Mouse (Mus musculus) urinary bladder, postnatal 10 days (tissue): ENCODE results near the gene Slc25a45.

Experiments
- DNase-seq: peaks from one replicate; pipeline ENCODE4 v3.0.0; 2022; ENCODE audit warnings: low spot score

Slc25a45 gene

GRCm38 (mm10) chr19:5892735-5893134 lies 15.1 kb downstream of the Slc25a45 start:
- DNase-seq, result no peak

- DNase-seq, result no peak
These were observed 15.8 kb downstream of the Slc25a45 start for GRCm38 (mm10) chr19:5893282-5894001.

- DNase-seq, result peak; percentile 75
These were observed 16.5 kb downstream of the Slc25a45 start, which contains the start of gene Tigd3 for GRCm38 (mm10) chr19:5894002-5894678. Gene Tigd3 (minus strand): TSS chr19:5894149.

GRCm38 (mm10) chr19:5907275-5907674 lies 29.7 kb downstream of the Slc25a45 start:
- DNase-seq, result no peak

DNA sequence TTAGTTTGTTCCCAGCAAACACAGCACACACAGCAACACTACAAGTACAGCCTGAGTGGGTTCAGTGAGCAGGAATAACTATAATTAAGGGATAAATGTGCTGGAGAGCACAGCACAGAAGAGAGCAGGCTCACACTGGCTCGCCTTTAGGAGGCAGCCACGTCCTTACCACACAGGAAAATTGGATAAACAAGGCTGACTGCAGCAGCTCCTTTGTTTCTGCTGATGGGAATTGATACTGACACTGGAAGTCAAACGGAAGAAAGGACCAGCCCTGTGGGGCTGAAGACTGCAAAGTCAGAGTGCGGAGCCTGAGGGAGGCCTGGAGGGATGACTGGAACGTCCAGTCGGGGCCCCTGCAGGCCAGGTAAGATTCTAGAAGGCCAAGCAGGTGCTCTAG lies 32.6 kb downstream of the Slc25a45 start:
- no peak for DNase-seq

DNA sequence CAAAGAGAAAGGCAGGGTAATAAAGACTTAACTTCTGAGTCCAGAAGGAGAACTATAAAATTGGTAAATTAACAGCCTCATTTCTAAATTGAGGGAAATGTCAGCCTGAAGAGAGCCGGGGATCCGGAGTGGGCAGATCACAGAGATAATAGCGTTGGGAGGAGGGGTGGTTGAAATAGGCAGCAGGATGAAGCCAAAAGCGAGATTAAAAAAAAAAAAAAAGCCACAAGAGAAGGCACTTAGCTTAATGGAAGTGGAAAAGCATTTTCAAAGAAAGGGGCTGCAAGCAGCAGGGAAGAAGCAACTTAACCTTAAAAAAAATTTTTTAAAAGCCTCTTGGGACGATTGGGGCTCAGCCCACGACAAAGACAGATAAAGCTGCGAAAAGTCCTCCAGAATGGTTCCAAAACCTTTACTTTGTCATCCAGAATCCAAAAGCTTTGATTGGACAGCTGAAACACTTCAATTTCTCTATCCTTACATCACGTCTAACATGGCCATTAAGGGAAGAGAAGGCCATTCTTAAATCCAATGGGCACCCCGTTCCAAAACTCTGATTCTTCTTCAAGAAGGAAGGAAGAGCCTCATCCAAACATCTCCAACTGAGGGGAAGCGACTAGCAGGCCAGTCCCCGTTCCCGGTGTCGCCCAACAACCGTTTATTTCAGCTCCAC lies 34.0 kb downstream of the Slc25a45 start:
- DNase-seq, result no peak

DNA sequence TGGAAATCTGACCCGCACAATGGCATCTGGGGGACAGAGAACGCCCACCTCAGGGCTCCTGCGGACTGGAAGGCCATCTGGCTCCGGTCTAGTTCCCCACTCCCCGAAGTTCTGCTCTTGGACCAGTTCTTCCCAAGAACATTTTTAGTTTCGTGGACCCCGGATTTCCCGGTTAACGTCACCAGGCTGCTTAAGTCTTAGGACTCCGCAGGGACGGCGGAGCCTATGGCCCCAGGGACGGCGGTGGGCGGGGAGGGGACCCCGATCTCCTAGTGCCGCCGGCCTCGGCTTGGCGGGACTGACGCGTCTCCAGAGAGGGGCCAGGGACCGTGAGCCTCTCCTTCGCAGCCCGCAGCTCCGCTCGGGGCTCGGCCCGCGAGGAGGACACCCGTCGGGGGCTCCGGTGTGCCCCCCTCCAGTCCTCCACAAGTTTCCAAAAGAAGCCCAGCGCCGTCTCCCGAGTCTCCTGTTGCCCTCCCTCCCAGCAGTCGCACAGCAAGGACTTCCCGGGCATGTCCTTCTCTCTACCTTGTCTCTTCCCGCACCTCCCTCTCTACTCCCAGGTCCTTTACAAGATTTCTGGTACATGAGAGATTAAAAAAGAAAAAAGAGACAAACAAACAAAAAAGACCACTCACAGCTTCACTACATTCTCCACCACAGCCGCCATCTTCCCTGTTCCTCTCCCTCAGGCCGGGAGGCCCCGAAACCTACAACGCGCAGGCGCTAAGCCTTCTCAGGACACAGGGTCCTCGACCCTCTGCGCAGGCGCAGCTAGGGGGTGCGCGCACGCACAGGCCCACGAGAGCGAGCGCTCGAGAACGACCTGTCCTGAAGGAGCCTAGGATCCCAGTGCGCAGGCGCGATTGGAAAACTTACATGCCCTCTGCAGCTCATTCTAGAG lies 34.7 kb downstream of the Slc25a45 start:
- DNase-seq, result peak; percentile 95

DNA sequence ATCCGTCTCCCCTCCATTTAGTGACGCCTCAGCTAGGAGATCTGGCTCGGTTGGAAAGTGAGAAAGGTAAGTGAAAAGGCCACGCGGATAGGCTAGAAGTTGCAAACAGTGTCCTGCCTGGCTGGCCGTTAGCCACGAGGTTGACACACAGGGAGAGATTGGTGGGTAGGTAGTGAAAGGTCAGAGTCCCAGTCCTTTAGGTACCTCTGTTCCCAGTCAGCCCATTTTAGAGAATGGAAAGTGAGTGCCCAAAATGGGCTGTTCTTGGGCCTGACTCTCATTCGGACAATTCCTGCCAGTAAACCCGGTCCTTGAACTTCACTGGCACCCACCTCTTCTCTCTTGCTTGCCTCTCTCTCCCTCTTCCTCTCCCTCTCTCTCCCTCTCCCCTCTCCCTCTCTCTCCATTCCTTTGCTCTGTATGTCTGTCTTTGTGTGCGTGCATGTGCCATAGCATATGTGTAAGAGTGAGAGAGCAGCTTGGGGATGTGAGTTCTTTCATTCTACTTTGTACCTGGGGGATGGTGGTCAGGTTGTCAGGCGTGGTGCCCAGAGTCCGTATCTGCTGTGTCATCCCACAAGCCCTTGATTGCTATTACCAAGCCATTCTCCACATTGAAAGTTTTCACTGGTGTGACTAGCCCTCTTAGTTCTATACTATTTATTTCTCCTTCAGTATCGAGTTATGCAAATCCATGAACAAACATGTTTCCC lies 35.6 kb downstream of the Slc25a45 start, which contains the start of gene Dpf2:
TSS of gene Dpf2 (minus strand) at position 4 of the 713 bp plus-strand sequence.
- DNase-seq, result no peak

- DNase-seq, result no peak
These were observed 44.1 kb downstream of the Slc25a45 start for GRCm38 (mm10) chr19:5921715-5922114.

DNA sequence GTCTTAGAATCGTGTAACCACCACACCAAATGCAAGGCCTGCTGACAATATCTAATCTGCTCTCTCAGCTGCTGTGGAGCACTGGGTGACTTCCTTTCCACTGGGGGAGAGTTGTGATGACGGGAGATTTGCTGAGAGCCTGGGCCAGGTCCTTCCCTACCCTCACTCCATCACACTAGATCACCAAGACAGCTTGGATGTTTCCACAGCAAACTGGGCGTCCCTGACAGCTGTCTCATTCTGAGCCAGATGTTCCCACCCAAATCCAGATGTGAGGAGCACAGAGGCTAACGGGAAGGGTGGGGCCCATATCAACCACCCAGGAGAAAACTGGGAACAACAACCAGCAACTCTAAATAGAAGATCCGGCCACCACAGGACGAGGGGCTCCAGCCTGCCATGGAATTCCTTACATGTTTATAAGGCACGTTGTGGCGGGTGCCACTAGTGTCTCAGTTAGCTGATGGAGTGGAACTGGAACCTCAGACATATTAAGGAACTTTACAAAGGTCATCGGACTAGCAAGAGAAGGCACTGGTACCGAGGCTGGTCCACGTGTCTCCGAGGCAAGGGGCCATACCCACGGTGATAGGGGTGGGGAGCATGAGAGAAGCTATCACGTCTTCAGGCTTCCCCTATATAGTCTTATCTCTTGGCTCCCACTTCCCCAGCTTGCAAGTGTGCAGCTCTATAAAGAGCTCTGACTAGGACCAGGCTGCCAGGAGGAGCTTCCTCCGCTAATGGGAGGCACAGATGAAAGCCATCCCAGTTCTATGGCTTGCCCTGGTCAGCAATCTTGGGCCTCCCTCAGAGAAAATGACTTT lies 44.7 kb downstream of the Slc25a45 start:
- DNase-seq, result no peak

- no peak for DNase-seq
These were observed 45.4 kb downstream of the Slc25a45 start for GRCm38 (mm10) chr19:5922963-5923362.

- DNase-seq, result peak; percentile 81
These were observed 46.5 kb downstream of the Slc25a45 start for GRCm38 (mm10) chr19:5923990-5924712.

DNA sequence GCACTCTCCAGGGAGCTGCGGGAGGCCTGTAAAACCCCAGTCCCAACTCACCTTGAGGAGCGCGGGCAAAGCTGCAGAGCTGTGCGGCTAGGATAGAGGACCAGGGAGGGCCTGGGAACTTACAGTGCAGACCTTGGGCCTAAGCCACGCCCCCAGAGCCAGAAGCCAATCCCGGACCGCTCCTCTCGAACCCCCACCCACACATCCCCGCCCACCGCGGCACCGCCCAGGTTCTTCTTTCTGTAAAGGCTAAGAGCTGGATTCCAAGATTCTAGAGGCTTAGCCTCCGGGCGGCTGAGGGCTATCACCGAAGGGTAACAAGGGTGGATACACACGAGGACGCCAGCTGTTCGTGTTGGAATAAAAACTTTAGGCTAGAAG lies 47.1 kb downstream of the Slc25a45 start, which contains the start of gene Cdc42ep2:
TSS of gene Cdc42ep2 (minus strand) at position 104 of the 381 bp plus-strand sequence.
- DNase-seq, result peak; percentile 84

DNA sequence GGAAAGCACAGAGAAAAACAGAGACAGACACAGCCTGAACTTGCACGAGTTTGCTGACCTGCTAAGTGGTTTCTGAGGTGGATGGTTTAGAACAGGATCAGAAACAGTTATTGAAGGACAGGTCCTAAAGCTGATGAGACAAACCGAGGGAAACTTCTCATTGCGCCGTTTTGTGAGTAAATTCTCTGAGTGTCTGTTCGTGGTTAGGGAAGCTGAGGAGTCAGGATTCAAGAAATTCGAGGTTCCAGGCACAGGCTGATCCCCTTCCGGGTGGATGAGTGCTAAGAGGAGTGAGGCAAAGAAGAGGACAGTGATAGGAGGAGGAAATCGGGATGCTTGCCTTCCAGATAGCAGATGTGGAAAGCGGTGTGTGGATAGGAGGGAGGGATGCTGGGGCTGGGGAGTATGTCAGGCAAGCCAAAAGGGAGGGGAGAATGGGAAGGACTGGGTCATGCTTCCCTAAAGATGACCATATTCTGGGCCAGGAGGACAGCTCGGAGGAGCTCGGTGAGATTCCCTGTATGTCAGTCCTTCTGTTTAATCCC lies 47.8 kb downstream of the Slc25a45 start:
- no peak for DNase-seq

DNA sequence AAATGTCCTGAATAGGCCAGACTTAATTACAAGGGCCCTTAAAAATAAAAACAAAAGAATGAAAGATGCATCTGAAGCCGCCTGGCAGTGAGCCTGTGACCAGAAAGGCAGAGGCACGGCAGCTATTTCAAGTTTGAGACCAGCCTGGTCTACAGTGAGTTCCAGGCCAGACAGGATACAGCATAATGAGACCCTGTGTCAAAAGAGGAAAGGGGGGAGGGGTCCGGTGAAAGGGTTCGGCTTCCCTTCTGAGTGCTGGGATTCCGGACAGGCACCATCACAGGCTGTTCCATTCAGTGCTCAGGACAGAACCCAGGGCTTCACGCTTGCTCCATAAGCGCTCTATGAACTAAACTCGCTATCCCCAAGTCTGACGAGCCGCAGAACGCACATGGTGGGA lies 49.4 kb downstream of the Slc25a45 start:
- DNase-seq, result no peak

GRCm38 (mm10) chr19:5927532-5927931 lies 49.9 kb downstream of the Slc25a45 start:
- no peak for DNase-seq

DNA sequence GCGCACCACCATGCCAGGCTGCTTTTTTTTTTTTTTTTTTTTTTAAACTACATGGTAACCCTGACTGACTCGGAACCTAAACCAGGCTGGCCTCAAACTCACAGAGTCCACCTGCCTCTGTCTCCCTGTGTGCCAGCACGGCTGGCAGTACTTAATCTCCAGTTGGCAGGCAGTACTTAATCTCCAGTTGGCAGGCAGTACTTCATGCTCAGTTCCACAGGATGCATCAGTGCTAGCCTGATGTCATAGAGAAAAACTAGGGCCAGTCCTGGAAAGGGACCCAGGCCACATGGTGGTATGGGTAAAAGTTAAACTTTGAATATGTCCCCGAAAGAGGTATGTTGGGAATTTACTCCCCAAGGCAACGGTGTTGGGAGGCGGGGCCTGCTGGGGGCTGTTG lies 50.5 kb downstream of the Slc25a45 start:
- DNase-seq, result no peak

DNA sequence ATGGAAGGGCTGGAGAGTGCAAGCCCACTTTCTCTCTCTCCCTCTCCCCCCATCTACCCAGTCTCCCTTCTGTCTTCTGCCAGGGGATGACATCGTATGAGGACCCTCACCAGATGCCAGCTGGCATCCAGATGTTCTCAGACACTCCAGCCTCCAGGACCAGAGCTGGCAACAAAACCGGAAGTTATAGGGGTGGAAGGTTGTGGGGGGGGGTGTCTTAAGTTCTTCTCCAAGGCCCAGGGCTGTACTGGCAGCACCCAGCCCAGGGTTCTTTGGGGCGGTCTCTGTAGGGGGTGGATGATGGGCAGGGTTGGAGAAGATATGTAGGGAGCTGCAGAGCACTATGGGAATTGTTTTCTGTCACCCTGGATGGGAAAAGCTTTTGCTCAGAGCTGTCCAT lies 50.9 kb downstream of the Slc25a45 start:
- no peak for DNase-seq
